Mouse (Mus musculus): ENCODE data around the gene Insl6. TPM values are rescaled to one million over a fixed set of nuclear protein-coding genes. Genes with fewer than 3 reads are reported as not detected.

The Insl6 gene
- polyA plus RNA-seq, 1 experiment, result 302 TPM

GRCm38 (mm10) chr19:29350991-29351390 is 25.8 kb upstream of the Insl6 start:
- Histone ChIP-seq H3K27ac (ENCODE audit: control insufficient read depth, insufficient read depth, low read depth, low read length) (no peak overlapping the region), H3K4me1 (ENCODE audit: control insufficient read depth, insufficient read depth, low read length) (no peaks in the 10 kb centered on the region; the same call in 1 of the 2 replicates), H3K27me3 (ENCODE audit: control insufficient read depth, insufficient read depth, low read length) (no peaks in the 10 kb centered on the region), H3K4me3 (ENCODE audit: control insufficient read depth, low read depth, low read length) (no peak overlapping the region), H3K36me3 (ENCODE audit: control insufficient read depth, insufficient read depth, low read length) (no peaks in the 10 kb centered on the region)
- TF ChIP-seq CTCF (IDR thresholded peaks at IDR 0.05; ENCODE audit: control insufficient read depth, insufficient read depth, insufficient replicate concordance, low read depth, low read length), result no peak
- no peak for TF ChIP-seq POLR2A (IDR thresholded peaks at IDR 0.05; ENCODE audit: control insufficient read depth, low read depth, low read length)

- no peak overlapping the region for H3K27ac ChIP-seq (ENCODE audit: control insufficient read depth, insufficient read depth, low read depth, low read length)
- H3K36me3 ChIP-seq (ENCODE audit: control insufficient read depth, insufficient read depth, low read length), result no peaks in the 10 kb centered on the region
- H3K4me3 ChIP-seq (ENCODE audit: control insufficient read depth, low read depth, low read length), result no peak overlapping the region
- H3K4me1 ChIP-seq (ENCODE audit: control insufficient read depth, insufficient read depth, low read length), result no peaks in the 10 kb centered on the region
- no peak for TF ChIP-seq CTCF (IDR thresholded peaks at IDR 0.05; ENCODE audit: control insufficient read depth, insufficient read depth, insufficient replicate concordance, low read depth, low read length)
- H3K27me3 ChIP-seq (ENCODE audit: control insufficient read depth, insufficient read depth, low read length), result no peaks in the 10 kb centered on the region
These were observed 20.5 kb upstream of the Insl6 start for GRCm38 (mm10) chr19:29345636-29346035.

GRCm38 (mm10) chr19:29344868-29345267 is 19.7 kb upstream of the Insl6 start:
- Histone ChIP-seq H3K27ac (ENCODE audit: control insufficient read depth, insufficient read depth, low read depth, low read length) (no peak overlapping the region), H3K4me3 (ENCODE audit: control insufficient read depth, low read depth, low read length) (no peak overlapping the region), H3K36me3 (ENCODE audit: control insufficient read depth, insufficient read depth, low read length) (no peaks in the 10 kb centered on the region), H3K27me3 (ENCODE audit: control insufficient read depth, insufficient read depth, low read length) (no peaks in the 10 kb centered on the region), H3K4me1 (ENCODE audit: control insufficient read depth, insufficient read depth, low read length) (no peaks in the 10 kb centered on the region)
- TF ChIP-seq CTCF (IDR thresholded peaks at IDR 0.05; ENCODE audit: control insufficient read depth, insufficient read depth, insufficient replicate concordance, low read depth, low read length), result no peak
- TF ChIP-seq POLR2A (IDR thresholded peaks at IDR 0.05; ENCODE audit: control insufficient read depth, low read depth, low read length), result no peak

GRCm38 (mm10) chr19:29342281-29342680 is 17.1 kb upstream of the Insl6 start:
- Histone ChIP-seq H3K4me3 (ENCODE audit: control insufficient read depth, low read depth, low read length) (no peak overlapping the region), H3K27ac (ENCODE audit: control insufficient read depth, insufficient read depth, low read depth, low read length) (no peak overlapping the region), H3K4me1 (ENCODE audit: control insufficient read depth, insufficient read depth, low read length) (no peaks in the 10 kb centered on the region), H3K36me3 (ENCODE audit: control insufficient read depth, insufficient read depth, low read length) (no peaks in the 10 kb centered on the region), H3K27me3 (ENCODE audit: control insufficient read depth, insufficient read depth, low read length) (no peaks in the 10 kb centered on the region)
- TF ChIP-seq POLR2A (IDR thresholded peaks at IDR 0.05; ENCODE audit: control insufficient read depth, low read depth, low read length), result no peak
- no peak for TF ChIP-seq CTCF (IDR thresholded peaks at IDR 0.05; ENCODE audit: control insufficient read depth, insufficient read depth, insufficient replicate concordance, low read depth, low read length)

GRCm38 (mm10) chr19:29341029-29341428 is 15.9 kb upstream of the Insl6 start:
- no peaks in the 10 kb centered on the region for H3K4me1 ChIP-seq (ENCODE audit: control insufficient read depth, insufficient read depth, low read length)
- H3K27ac ChIP-seq (ENCODE audit: control insufficient read depth, insufficient read depth, low read depth, low read length), result no peak overlapping the region
- TF ChIP-seq CTCF (IDR thresholded peaks at IDR 0.05; ENCODE audit: control insufficient read depth, insufficient read depth, insufficient replicate concordance, low read depth, low read length) (no peak), POLR2A (IDR thresholded peaks at IDR 0.05; ENCODE audit: control insufficient read depth, low read depth, low read length) (no peak)
- no peak overlapping the region for H3K4me3 ChIP-seq (ENCODE audit: control insufficient read depth, low read depth, low read length)
- no peaks in the 10 kb centered on the region for H3K36me3 ChIP-seq (ENCODE audit: control insufficient read depth, insufficient read depth, low read length)
- H3K27me3 ChIP-seq (ENCODE audit: control insufficient read depth, insufficient read depth, low read length), result no peaks in the 10 kb centered on the region

- H3K27me3 ChIP-seq (ENCODE audit: control insufficient read depth, insufficient read depth, low read length), result no peaks in the 10 kb centered on the region
- H3K4me3 ChIP-seq (ENCODE audit: control insufficient read depth, low read depth, low read length), result no peak overlapping the region
- TF ChIP-seq CTCF (IDR thresholded peaks at IDR 0.05; ENCODE audit: control insufficient read depth, insufficient read depth, insufficient replicate concordance, low read depth, low read length) (no peak), POLR2A (IDR thresholded peaks at IDR 0.05; ENCODE audit: control insufficient read depth, low read depth, low read length) (no peak)
- H3K4me1 ChIP-seq (ENCODE audit: control insufficient read depth, insufficient read depth, low read length), result peaks cover 3% of the 10 kb centered on the region; the same call in 1 of the 2 replicates
- H3K27ac ChIP-seq (ENCODE audit: control insufficient read depth, insufficient read depth, low read depth, low read length), result no peak overlapping the region
- no peaks in the 10 kb centered on the region for H3K36me3 ChIP-seq (ENCODE audit: control insufficient read depth, insufficient read depth, low read length)
These were observed 11.5 kb upstream of the Insl6 start for GRCm38 (mm10) chr19:29336624-29337023.

- peak within 1 kb of the TSS; percentile 3; the same call in 1 of the 2 replicates for H3K4me3 ChIP-seq (ENCODE audit: control insufficient read depth, low read depth, low read length)
- H3K36me3 ChIP-seq (ENCODE audit: control insufficient read depth, insufficient read depth, low read length), result no peaks in the 10 kb centered on the region
- peaks cover 3% of the 10 kb centered on the region; the same call in 1 of the 2 replicates for H3K4me1 ChIP-seq (ENCODE audit: control insufficient read depth, insufficient read depth, low read length)
- H3K27me3 ChIP-seq (ENCODE audit: control insufficient read depth, insufficient read depth, low read length), result no peaks in the 10 kb centered on the region
- H3K27ac ChIP-seq (ENCODE audit: control insufficient read depth, insufficient read depth, low read depth, low read length), result no peak within 1 kb of the TSS
- TF ChIP-seq POLR2A (IDR thresholded peaks at IDR 0.05; ENCODE audit: control insufficient read depth, low read depth, low read length), result no peak
- TF ChIP-seq CTCF (IDR thresholded peaks at IDR 0.05; ENCODE audit: control insufficient read depth, insufficient read depth, insufficient replicate concordance, low read depth, low read length), result no peak
These were observed 9.1 kb upstream of the Insl6 start, which contains the start of gene Rln1 for GRCm38 (mm10) chr19:29334068-29334745. Rln1 (minus strand) TSS chr19:29334670.

Data from testis, adult 2 months (tissue).